Mouse (Mus musculus) MEL (cell line): ENCODE measurements around the gene Nrxn3. TPM values are rescaled to one million over a fixed set of nuclear protein-coding genes. Genes with fewer than 3 reads are reported as not detected.

ENCODE experiments used
- DNase-seq: peaks from one replicate; pipeline ENCODE4 v3.0.0; 2011; ENCODE audit warnings: low read depth, low spot score
- H3K27ac ChIP-seq: 2 replicates; pipeline ENCODE4 v1.5.1; 2012; ENCODE audit warnings: low read depth, mild to moderate bottlenecking, control low read depth, low read length, moderate library complexity; ENCODE audit not compliant: control insufficient read depth
- H3K27me3 ChIP-seq, 2 experiments: fragments of 150-350 bp in 1 of 2; sonication (generic) in 1 of 2; 2 replicates each; pipeline ENCODE4 v1.6.1; 2012; ENCODE audit warnings: low read length in 2 of 2, mild to moderate bottlenecking in 2 of 2, improper control_type of control experiment in 1 of 2, moderate library complexity in 1 of 2; ENCODE audit not compliant: insufficient read depth in 2 of 2, control insufficient read depth in 1 of 2
- H3K36me3 ChIP-seq, 2 experiments: 2 replicates each; pipeline ENCODE4 v1.6.1; 2012 to 2014; ENCODE audit warnings: low read length in 2 of 2, improper control_type of control experiment in 1 of 2, inconsistent platforms in 1 of 2, mild to moderate bottlenecking in 1 of 2; ENCODE audit not compliant: insufficient read depth in 2 of 2, control insufficient read depth in 1 of 2
- H3K4me1 ChIP-seq, 2 experiments: fragments of 150-350 bp in 1 of 2; sonication (generic) in 1 of 2; 2 replicates each; pipeline ENCODE4 v1.6.1; 2012; ENCODE audit warnings: low read length in 2 of 2, improper control_type of control experiment in 1 of 2, mild to moderate bottlenecking in 1 of 2; ENCODE audit not compliant: insufficient read depth in 2 of 2, control insufficient read depth in 1 of 2
- H3K4me3 ChIP-seq, 2 experiments: fragments of 150-350 bp in 1 of 2; sonication (generic) in 1 of 2; 2 replicates each; pipeline ENCODE4 v1.5.1; 2012; ENCODE audit warnings: low read depth in 2 of 2, low read length in 2 of 2, mild to moderate bottlenecking in 2 of 2, moderate library complexity in 2 of 2, control low read depth in 1 of 2, improper control_type of control experiment in 1 of 2; ENCODE audit not compliant: control insufficient read depth in 1 of 2, insufficient read depth in 1 of 2
- H3K79me2 ChIP-seq: 2 replicates; pipeline ENCODE4 v1.6.1; 2012; ENCODE audit warnings: mild to moderate bottlenecking, low read length, moderate library complexity; ENCODE audit not compliant: control insufficient read depth, poor library complexity, insufficient read depth
- H3K9ac ChIP-seq: 2 replicates; pipeline ENCODE4 v1.6.1; 2012; ENCODE audit warnings: low read depth, mild to moderate bottlenecking, control low read depth, low read length, moderate library complexity; ENCODE audit not compliant: control insufficient read depth, poor library complexity, severe bottlenecking
- H3K9me3 ChIP-seq: fragments of 150-350 bp; sonication (generic); replicated peaks from 2 replicates; pipeline ENCODE4 v1.6.1; 2012; ENCODE audit warnings: mild to moderate bottlenecking, low read length, improper control_type of control experiment, moderate library complexity; ENCODE audit not compliant: insufficient read depth
- BHLHE40 ChIP-seq: IDR thresholded peaks from 2 replicates; pipeline ENCODE4 v1.6.1; 2012; ENCODE audit warnings: low read depth, mild to moderate bottlenecking, inconsistent platforms, low read length, improper control_type of control experiment, borderline replicate concordance
- CTCF ChIP-seq, 3 experiments: IDR thresholded peaks in 2 of 3; conservative IDR thresholded peaks in 1 of 3; 2 replicates each; pipeline ENCODE4 v1.5.1; 2011 to 2012; ENCODE audit warnings: low read length in 3 of 3, low read depth in 2 of 3, mild to moderate bottlenecking in 2 of 3, improper control_type of control experiment in 1 of 3, inconsistent platforms in 1 of 3, mixed read lengths in 1 of 3, moderate library complexity in 1 of 3; ENCODE audit not compliant: control insufficient read depth in 1 of 3, insufficient read depth in 1 of 3, poor library complexity in 1 of 3, severe bottlenecking in 1 of 3
- E2F4 ChIP-seq: IDR thresholded peaks from 2 replicates; pipeline ENCODE4 v1.6.1; 2011; ENCODE audit warnings: low read depth, low read length, improper control_type of control experiment, borderline replicate concordance
- ELF1 ChIP-seq: IDR thresholded peaks from 2 replicates; pipeline ENCODE4 v1.6.1; 2014; ENCODE audit warnings: low read depth, mild to moderate bottlenecking, inconsistent platforms, low read length, improper control_type of control experiment, moderate library complexity
- ETS1 ChIP-seq: IDR thresholded peaks from 2 replicates; pipeline ENCODE4 v1.6.1; 2012; ENCODE audit warnings: low read depth, mild to moderate bottlenecking, inconsistent platforms, low read length, improper control_type of control experiment, moderate library complexity
- GABPA ChIP-seq: IDR thresholded peaks from 2 replicates; pipeline ENCODE4 v1.6.1; 2012; ENCODE audit warnings: low read depth, mild to moderate bottlenecking, inconsistent platforms, low read length, improper control_type of control experiment, moderate library complexity
- GATA1 ChIP-seq: IDR thresholded peaks from 2 replicates; pipeline ENCODE4 v1.6.1; 2011; ENCODE audit warnings: low read depth, low read length, improper control_type of control experiment
- MAX ChIP-seq: IDR thresholded peaks from 2 replicates; pipeline ENCODE4 v1.6.1; 2011; ENCODE audit warnings: low read length, improper control_type of control experiment
- MAZ ChIP-seq: IDR thresholded peaks from 2 replicates; pipeline ENCODE4 v1.6.1; 2012; ENCODE audit warnings: low read depth, mild to moderate bottlenecking, inconsistent platforms, low read length, improper control_type of control experiment
- MEF2A ChIP-seq: IDR thresholded peaks from 2 replicates; pipeline ENCODE4 v1.6.1; 2014; ENCODE audit warnings: low read depth, mild to moderate bottlenecking, inconsistent platforms, low read length, improper control_type of control experiment; ENCODE audit not compliant: poor library complexity, insufficient replicate concordance, severe bottlenecking; ENCODE audit errors: extremely low read depth
- MXI1 ChIP-seq: IDR thresholded peaks from 2 replicates; pipeline ENCODE4 v1.6.1; 2011; ENCODE audit warnings: mild to moderate bottlenecking, low read depth, low read length, improper control_type of control experiment
- MYB ChIP-seq: IDR thresholded peaks from 2 replicates; pipeline ENCODE4 v1.6.1; 2011; ENCODE audit warnings: mild to moderate bottlenecking, low read depth, low read length, improper control_type of control experiment
- NELFE ChIP-seq: IDR thresholded peaks from 2 replicates; pipeline ENCODE4 v1.6.1; 2011; ENCODE audit warnings: low read depth, low read length, improper control_type of control experiment
- NRF1 ChIP-seq: IDR thresholded peaks from 2 replicates; pipeline ENCODE4 v1.6.1; 2014; ENCODE audit warnings: low read depth, mild to moderate bottlenecking, inconsistent platforms, low read length, improper control_type of control experiment, moderate library complexity; ENCODE audit not compliant: poor library complexity, insufficient read depth, severe bottlenecking
- POLR2AphosphoS2 ChIP-seq: IDR thresholded peaks from 2 replicates; pipeline ENCODE4 v1.6.1; 2011; ENCODE audit warnings: low read length, improper control_type of control experiment
- POLR2AphosphoS5 ChIP-seq: IDR thresholded peaks from 2 replicates; pipeline ENCODE4 v1.6.1; 2012; ENCODE audit warnings: low read depth, borderline replicate concordance, mild to moderate bottlenecking, inconsistent platforms, low read length, moderate library complexity, mixed read lengths
- RAD21 ChIP-seq: IDR thresholded peaks from 2 replicates; pipeline ENCODE4 v1.6.1; 2011; ENCODE audit warnings: mild to moderate bottlenecking, low read depth, low read length, improper control_type of control experiment
- RCOR1 ChIP-seq: IDR thresholded peaks from 2 replicates; pipeline ENCODE4 v1.6.1; 2012; ENCODE audit warnings: low read depth, mild to moderate bottlenecking, inconsistent platforms, low read length, improper control_type of control experiment
- SIN3A ChIP-seq: IDR thresholded peaks from 2 replicates; pipeline ENCODE4 v1.6.1; 2012; ENCODE audit warnings: low read length, improper control_type of control experiment, inconsistent platforms
- SMC3 ChIP-seq: IDR thresholded peaks from 2 replicates; pipeline ENCODE4 v1.6.1; 2011; ENCODE audit warnings: low read depth, low read length, improper control_type of control experiment
- TAL1 ChIP-seq: IDR thresholded peaks from 2 replicates; pipeline ENCODE4 v1.6.1; 2012; ENCODE audit warnings: mild to moderate bottlenecking, inconsistent platforms, low read length, moderate library complexity, mixed read lengths
- TBP ChIP-seq: IDR thresholded peaks from 2 replicates; pipeline ENCODE4 v1.8.0; 2011; ENCODE audit warnings: low read depth, low read length, improper control_type of control experiment
- TCF12 ChIP-seq: IDR thresholded peaks from 2 replicates; pipeline ENCODE4 v1.6.1; 2014; ENCODE audit warnings: low read depth, mild to moderate bottlenecking, inconsistent platforms, low read length, improper control_type of control experiment, moderate library complexity
- UBTF ChIP-seq: IDR thresholded peaks from 2 replicates; pipeline ENCODE4 v1.6.1; 2012; ENCODE audit warnings: low read depth, mild to moderate bottlenecking, inconsistent platforms, low read length, improper control_type of control experiment, moderate library complexity, borderline replicate concordance; ENCODE audit not compliant: insufficient read depth
- USF1 ChIP-seq: IDR thresholded peaks from 2 replicates; pipeline ENCODE4 v1.6.1; 2014; ENCODE audit warnings: low read depth, mild to moderate bottlenecking, inconsistent platforms, low read length, improper control_type of control experiment, moderate library complexity
- ZNF384 ChIP-seq: IDR thresholded peaks from 2 replicates; pipeline ENCODE4 v1.6.1; 2012; ENCODE audit warnings: low read depth, mild to moderate bottlenecking, inconsistent platforms, low read length, improper control_type of control experiment
- polyA plus RNA-seq, 2 experiments: library from polyadenylated mRNA; stranded (reverse) in 1 of 2; unstranded in 1 of 2; fragments of >175 nt in 1 of 2; fragments of >200 nt in 1 of 2; gene quantifications; 2 replicates each; pipeline versions ENCODE4 v1.2.1 to v1.2.4; 2012; ENCODE audit warnings: low replicate concordance in 2 of 2, low read depth in 1 of 2; ENCODE audit not compliant: insufficient read length in 2 of 2, insufficient read depth in 1 of 2, missing spikeins in 1 of 2
- total RNA-seq: library from RNA; depleted of rRNA; stranded (reverse); fragments of 300-350 nt; gene quantifications from 2 replicates; pipeline ENCODE4 v1.2.3, GENCODE M21; 2012

The Nrxn3 gene
- total and polyA plus RNA-seq, 3 experiments = not detected

GRCm38 (mm10) chr12:89794741-89795140 is 1072.1 kb downstream of the Nrxn3 start:
- DNase-seq = no peak
- Histone ChIP-seq H3K36me3 (no peaks in the 10 kb centered on the region), H3K27ac (no peak overlapping the region), H3K27me3 (no peaks in the 10 kb centered on the region), H3K9me3 (no peaks in the 10 kb centered on the region), H3K4me3 (no peak overlapping the region), H3K79me2 (no peaks in the 10 kb centered on the region), H3K4me1 (no peaks in the 10 kb centered on the region), H3K9ac (no peak overlapping the region)
- no peak for TF ChIP-seq USF1
- TF ChIP-seq NELFE = no peak
- TF ChIP-seq MAX = no peak
- TF ChIP-seq SIN3A = no peak
- TF ChIP-seq GATA1 = no peak
- no peak for TF ChIP-seq TBP
- no peak for TF ChIP-seq CTCF (IDR thresholded peaks at IDR 0.05 in 2 of 3, conservative IDR thresholded peaks at IDR 0.05 in 1 of 3; ENCODE audit: control insufficient read depth in 1 of 3, insufficient read depth in 1 of 3, low read depth in 2 of 3, low read length in 3 of 3, poor library complexity in 1 of 3, severe bottlenecking in 1 of 3)
- no peak for TF ChIP-seq GABPA
- no peak for TF ChIP-seq ZNF384
- TF ChIP-seq POLR2AphosphoS2 = no peak
- TF ChIP-seq SMC3 = no peak
- TF ChIP-seq MAZ = no peak
- TF ChIP-seq RAD21 = no peak
- TF ChIP-seq MYB = no peak
- no peak for TF ChIP-seq TCF12
- no peak for TF ChIP-seq BHLHE40
- TF ChIP-seq E2F4 = no peak

DNA sequence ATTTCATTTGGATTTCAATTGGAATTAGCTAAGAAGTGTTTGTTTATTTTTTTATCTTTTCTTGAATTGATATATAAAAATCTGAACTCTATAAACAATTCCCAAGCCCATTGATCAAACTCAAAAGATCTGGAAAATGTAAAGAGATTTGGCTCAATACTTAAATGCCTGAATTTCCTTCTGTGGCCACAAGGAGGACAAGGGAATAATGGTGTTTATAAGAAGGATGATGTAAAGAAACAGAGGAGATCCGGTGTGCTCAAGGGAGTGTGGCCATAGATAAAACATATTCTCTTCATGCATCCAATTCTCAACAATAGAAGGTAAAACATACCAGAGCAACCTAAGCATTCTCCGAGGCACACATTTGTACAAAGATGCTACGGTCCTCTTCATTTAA is 1085.5 kb downstream of the Nrxn3 start:
- DNase-seq = peak; percentile 4
- H3K27ac ChIP-seq = no peak overlapping the region
- H3K79me2 ChIP-seq = no peaks in the 10 kb centered on the region
- H3K27me3 ChIP-seq = no peaks in the 10 kb centered on the region
- TF ChIP-seq CTCF (IDR thresholded peaks at IDR 0.05 in 2 of 3, conservative IDR thresholded peaks at IDR 0.05 in 1 of 3; ENCODE audit: control insufficient read depth in 1 of 3, insufficient read depth in 1 of 3, low read depth in 2 of 3, low read length in 3 of 3, poor library complexity in 1 of 3, severe bottlenecking in 1 of 3) (peak in 1 of 3 experiments; percentile 5; a peak in 1 of 6 replicates), MAZ (no peak), BHLHE40 (no peak)
- TF ChIP-seq, all 39 proteins: peak for 1
- Histone ChIP-seq H3K4me1 (no peaks in the 10 kb centered on the region), H3K9me3 (no peaks in the 10 kb centered on the region), H3K9ac (no peak overlapping the region), H3K4me3 (no peak overlapping the region), H3K36me3 (no peaks in the 10 kb centered on the region)

DNA sequence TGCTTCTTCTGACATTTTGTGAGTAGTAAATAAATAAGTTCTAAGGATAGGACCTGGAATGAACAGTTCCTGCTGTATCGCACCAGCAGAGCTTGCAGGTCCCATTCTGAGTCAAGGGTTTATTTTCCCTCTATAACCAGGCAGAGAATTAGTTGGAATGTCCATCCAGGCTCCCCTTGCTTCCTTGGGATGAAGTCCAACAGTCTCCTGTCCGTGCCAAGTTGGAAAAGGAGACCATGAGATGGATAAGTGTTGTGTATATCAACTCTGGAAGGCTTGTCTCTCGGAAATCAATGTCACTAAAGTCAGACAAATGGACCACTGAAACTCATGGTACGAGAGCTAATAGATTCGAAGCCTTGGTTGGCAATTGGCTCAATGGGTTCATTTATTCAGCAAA is 1087.5 kb downstream of the Nrxn3 start:
- H3K9me3 ChIP-seq = no peaks in the 10 kb centered on the region
- TF ChIP-seq GABPA = no peak
- no peak for TF ChIP-seq POLR2AphosphoS2
- no peak for TF ChIP-seq CTCF (IDR thresholded peaks at IDR 0.05 in 2 of 3, conservative IDR thresholded peaks at IDR 0.05 in 1 of 3; ENCODE audit: control insufficient read depth in 1 of 3, insufficient read depth in 1 of 3, low read depth in 2 of 3, low read length in 3 of 3, poor library complexity in 1 of 3, severe bottlenecking in 1 of 3)
- no peak for TF ChIP-seq NELFE
- no peak for TF ChIP-seq TAL1
- TF ChIP-seq NRF1 = no peak
- TF ChIP-seq MAX = no peak
- TF ChIP-seq POLR2AphosphoS5 = no peak
- no peak for TF ChIP-seq ETS1
- TF ChIP-seq ELF1 = no peak
- TF ChIP-seq RCOR1 = no peak
- TF ChIP-seq BHLHE40 = no peak
- no peak for TF ChIP-seq MXI1
- no peak for TF ChIP-seq UBTF
- no peak for TF ChIP-seq MEF2A
- no peak for TF ChIP-seq USF1

More for the DNA sequence above, 1087.5 kb downstream of the Nrxn3 start:
- H3K27me3 ChIP-seq = no peaks in the 10 kb centered on the region
- H3K27ac ChIP-seq = no peak overlapping the region
- H3K4me3 ChIP-seq = no peak overlapping the region
- no peak for DNase-seq
- no peaks in the 10 kb centered on the region for H3K4me1 ChIP-seq
- H3K9ac ChIP-seq = no peak overlapping the region
- H3K79me2 ChIP-seq = no peaks in the 10 kb centered on the region
- H3K36me3 ChIP-seq = no peaks in the 10 kb centered on the region
